Mouse (Mus musculus): ENCODE measurements around the gene Guca1a. TPM values are rescaled to one million over a fixed set of nuclear protein-coding genes. Genes with fewer than 3 reads are reported as not detected.
A peak's percentile ranks its signal among the peaks of the same experiment; 100 is the strongest.

The Guca1a gene
- polyA plus RNA-seq, 1 experiment from 2014 or later = 2.7 TPM

DNA sequence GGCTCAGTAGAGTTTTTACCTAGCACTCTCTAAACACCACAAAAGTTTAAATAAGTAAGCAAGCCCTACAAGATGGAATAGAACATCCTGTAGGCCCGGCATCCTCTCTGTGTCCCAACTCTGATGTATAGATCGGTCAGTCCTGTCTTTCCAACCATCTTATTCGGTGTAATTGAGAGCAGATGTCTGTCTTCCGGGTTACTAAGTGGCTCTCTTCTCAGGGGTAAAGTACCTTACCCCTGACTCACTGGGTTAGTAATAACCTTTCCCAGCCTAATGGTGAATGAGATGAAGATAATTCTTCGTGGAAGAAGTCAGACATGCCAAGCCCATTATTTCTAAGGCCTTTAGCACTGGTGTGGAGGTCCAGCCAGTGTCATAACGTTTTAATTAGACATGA is 26.4 kb downstream of the Guca1a start:
- no peaks in the 10 kb centered on the region for H3K27me3 ChIP-seq
- 41% methylated on average over 6 of the region's 6 CpGs for WGBS

DNA sequence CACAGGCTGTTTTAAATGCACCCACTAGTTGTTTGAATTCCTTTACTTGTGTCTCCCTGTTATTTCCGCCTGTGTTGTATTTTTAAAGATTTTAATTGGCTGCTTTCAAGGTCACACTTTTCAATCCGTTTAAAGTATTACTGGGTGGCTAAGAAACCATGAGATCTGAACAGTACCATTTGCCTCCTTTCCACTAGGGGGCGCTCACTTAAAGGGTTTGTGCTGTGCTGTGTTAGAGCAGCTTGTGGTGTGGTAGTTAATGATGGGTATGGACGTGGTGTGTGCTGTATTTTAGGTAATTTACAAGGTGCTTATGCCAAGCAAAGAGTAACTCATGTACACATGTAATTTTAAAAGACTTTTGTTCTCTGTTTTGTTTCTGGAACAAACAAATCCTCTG is 28.9 kb downstream of the Guca1a start:
- WGBS = 11% methylated on average over 4 of the region's 4 CpGs
- Histone ChIP-seq H3K27me3 (no peaks in the 10 kb centered on the region), H3K27ac (no peak overlapping the region), H3K4me2 (replicated peaks) (no peak overlapping the region), H3K9me3 (no peaks in the 10 kb centered on the region), H3K36me3 (peaks cover 44% of the 10 kb centered on the region), H3K4me3 (no peak overlapping the region), H3K9ac (no peak overlapping the region), H3K4me1 (peaks cover 22% of the 10 kb centered on the region)
- ATAC-seq (ENCODE audit: low FRiP score, low read depth) = no peak

More for the DNA sequence above, 26.4 kb downstream of the Guca1a start:
- ATAC-seq (ENCODE audit: low FRiP score, low read depth) = no peak
- no peaks in the 10 kb centered on the region for H3K9me3 ChIP-seq
- no peak overlapping the region for H3K9ac ChIP-seq
- H3K27ac ChIP-seq = no peak overlapping the region
- peaks cover 22% of the 10 kb centered on the region for H3K4me1 ChIP-seq
- no peak overlapping the region for H3K4me3 ChIP-seq
- H3K4me2 ChIP-seq (replicated peaks) = no peak overlapping the region
- peaks cover 68% of the 10 kb centered on the region for H3K36me3 ChIP-seq

DNA sequence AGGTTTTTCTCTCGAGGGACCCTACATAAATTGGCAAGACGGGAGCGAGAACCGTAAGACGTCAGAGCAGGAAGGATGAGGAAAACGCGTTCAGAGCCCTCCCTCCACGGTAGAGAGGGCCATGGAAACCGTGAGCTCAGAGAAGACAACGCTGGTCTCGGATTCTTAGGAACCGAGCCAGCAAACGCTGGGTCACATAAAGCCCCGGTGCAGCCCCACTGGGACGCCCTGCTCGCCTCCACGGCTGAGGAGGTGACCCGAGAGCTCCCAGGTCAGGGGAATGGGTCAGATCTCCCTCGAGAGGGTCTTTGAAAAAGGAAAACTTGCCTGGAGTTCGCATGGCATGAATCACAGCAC is 31.3 kb downstream of the Guca1a start:
- Histone ChIP-seq H3K9ac (peak overlapping the region; percentile 75), H3K36me3 (peaks cover 20% of the 10 kb centered on the region), H3K9me3 (no peaks in the 10 kb centered on the region), H3K4me2 (replicated peaks) (peak overlapping the region; percentile 88), H3K4me3 (peak overlapping the region; percentile 82), H3K27ac (peak overlapping the region; percentile 55; the same call in 1 of the 2 replicates), H3K4me1 (peaks cover 22% of the 10 kb centered on the region), H3K27me3 (peaks cover 4% of the 10 kb centered on the region; the same call in 1 of the 2 replicates)
- ATAC-seq (ENCODE audit: low FRiP score, low read depth) = peak; percentile 48
- WGBS = 1% methylated on average over 20 of the region's 20 CpGs

DNA sequence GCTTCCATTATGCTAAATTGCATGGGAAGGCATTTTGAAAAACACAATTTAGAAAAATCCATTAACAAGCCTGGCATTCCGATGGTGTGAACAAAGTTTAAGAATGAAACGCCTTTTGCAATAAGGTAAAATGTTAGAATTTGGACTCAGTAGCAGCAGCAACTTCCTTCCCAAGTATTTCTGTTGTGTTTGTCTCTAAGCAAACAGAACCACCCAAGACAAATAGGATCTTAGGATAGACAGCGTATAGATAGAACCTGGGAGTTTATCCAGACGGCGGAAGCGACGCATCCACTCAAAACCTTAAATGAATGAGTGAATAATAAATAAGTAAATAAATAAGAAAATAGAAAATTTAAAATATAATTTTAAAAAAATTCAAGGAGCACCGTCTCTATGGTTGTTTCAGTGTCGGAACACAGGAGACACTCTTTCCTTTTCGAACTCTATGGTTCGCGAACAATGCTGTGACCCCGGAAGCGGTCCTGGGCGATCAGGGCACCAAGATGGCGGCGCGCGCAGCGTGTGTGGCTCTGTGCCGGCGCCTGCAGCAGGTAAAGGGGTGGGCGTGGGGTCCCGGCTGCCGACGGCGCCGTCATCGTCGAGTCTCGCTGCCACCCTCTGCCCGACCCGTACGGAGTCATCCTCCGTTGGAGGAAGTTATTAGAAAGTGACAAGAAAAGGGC is 31.8 kb downstream of the Guca1a start, which contains the start of gene Mrps10:
Gene Mrps10, plus strand, starts transcription at position 487 of the 686 bp plus-strand sequence.
- peak; percentile 92 for ATAC-seq (ENCODE audit: low FRiP score, low read depth)
- Histone ChIP-seq H3K27me3 (peaks cover 4% of the 10 kb centered on the region; the same call in 1 of the 2 replicates), H3K4me2 (replicated peaks) (peak within 1 kb of the TSS; percentile 88), H3K27ac (peak within 1 kb of the TSS; percentile 55; the same call in 1 of the 2 replicates), H3K9ac (peak within 1 kb of the TSS; percentile 75), H3K9me3 (no peaks in the 10 kb centered on the region), H3K36me3 (peaks cover 15% of the 10 kb centered on the region), H3K4me1 (peaks cover 22% of the 10 kb centered on the region), H3K4me3 (peak within 1 kb of the TSS; percentile 82)
- 5% methylated on average over 35 of the region's 35 CpGs for whole genome bisulfite sequencing

DNA sequence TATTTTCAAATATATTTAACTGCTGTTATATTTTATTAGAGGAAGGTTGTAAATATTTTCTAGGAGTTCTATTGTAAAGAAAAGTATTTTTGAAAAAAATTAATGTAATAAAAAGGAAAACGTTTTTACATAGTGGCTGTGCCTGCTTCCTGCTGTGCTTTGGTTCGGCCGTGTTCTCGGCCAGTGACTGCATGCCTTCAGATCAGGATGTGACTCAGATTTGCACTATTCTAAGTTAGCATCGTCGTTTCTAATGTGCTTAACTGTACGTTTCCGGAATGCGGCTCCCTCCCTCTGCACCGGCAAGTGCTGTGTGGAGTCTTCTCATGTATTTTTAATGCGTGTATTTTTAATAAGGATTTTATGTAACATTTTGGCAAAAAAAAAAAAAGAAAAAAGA is 39.0 kb downstream of the Guca1a start:
- H3K27ac ChIP-seq = no peak overlapping the region

DNA sequence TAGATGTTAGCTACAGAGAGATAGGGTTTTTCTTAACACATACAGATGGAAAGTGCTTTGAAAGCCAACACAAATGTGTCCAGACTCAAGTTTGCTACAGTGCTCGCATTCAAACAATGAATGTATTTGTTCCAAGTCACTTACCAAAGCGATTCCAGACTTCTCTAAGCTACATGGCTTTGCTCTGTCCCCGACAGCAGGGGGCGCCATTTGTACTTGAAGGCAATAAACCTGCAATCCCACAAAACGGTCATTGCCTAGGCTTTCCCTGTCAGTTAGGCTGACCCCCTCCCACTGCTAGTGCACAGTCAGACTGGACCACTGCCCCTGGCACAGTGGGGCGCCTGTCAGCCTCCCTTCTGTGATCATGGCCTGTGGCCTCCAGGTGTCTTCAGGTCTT is 40.4 kb downstream of the Guca1a start:
- Histone ChIP-seq H3K36me3 (peaks cover 60% of the 10 kb centered on the region), H3K9me3 (no peaks in the 10 kb centered on the region), H3K27me3 (peaks cover 4% of the 10 kb centered on the region; the same call in 1 of the 2 replicates), H3K27ac (no peak overlapping the region), H3K9ac (no peak overlapping the region), H3K4me3 (no peak overlapping the region), H3K4me2 (replicated peaks) (no peak overlapping the region), H3K4me1 (no peaks in the 10 kb centered on the region)
- WGBS = 52% methylated on average over 6 of the region's 6 CpGs
- ATAC-seq (ENCODE audit: low FRiP score, low read depth) = no peak

More for the DNA sequence above, 39.0 kb downstream of the Guca1a start:
- Histone ChIP-seq H3K4me1 (no peaks in the 10 kb centered on the region), H3K27me3 (peaks cover 4% of the 10 kb centered on the region; the same call in 1 of the 2 replicates), H3K9me3 (no peaks in the 10 kb centered on the region), H3K4me2 (replicated peaks) (no peak overlapping the region), H3K36me3 (peaks cover 46% of the 10 kb centered on the region), H3K9ac (no peak overlapping the region), H3K4me3 (no peak overlapping the region)
- no peak for ATAC-seq (ENCODE audit: low FRiP score, low read depth)
- WGBS = 75% methylated on average over 11 of the region's 11 CpGs

DNA sequence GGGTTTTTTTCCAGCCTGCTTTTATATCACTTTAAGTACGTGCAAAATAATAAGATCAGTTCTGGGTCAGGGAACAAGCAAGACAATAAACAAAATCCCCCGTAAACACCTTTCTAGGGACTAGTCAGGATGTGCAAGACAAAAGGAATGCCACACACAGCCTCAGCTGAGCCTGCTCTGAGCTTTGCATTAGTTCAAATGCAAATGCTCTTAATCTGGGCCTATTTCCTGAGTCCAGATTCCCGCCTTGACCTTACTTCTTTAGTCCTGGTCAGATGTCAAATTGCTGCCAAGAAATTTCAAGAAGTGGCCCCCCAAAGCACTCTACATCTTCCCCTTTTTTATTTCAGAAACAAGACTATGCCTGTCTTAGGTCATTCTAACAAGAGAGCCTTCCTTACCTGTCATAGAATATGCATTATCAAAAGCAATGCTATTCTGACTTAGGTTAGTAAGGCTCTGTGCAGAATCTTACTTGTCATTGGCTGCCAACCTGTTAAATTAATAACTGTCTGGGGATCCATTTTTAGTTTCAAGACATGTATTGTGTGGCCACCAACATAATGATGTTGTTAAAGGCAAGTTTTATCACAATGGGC is 50.6 kb downstream of the Guca1a start:
- Histone ChIP-seq H3K36me3 (peaks cover 100% of the 10 kb centered on the region), H3K4me1 (no peaks in the 10 kb centered on the region), H3K9ac (no peak overlapping the region), H3K27me3 (no peaks in the 10 kb centered on the region), H3K4me2 (replicated peaks) (no peak overlapping the region), H3K9me3 (peaks cover 36% of the 10 kb centered on the region), H3K27ac (no peak overlapping the region), H3K4me3 (no peak overlapping the region)
- 88% methylated on average over 3 of the region's 3 CpGs for WGBS
- ATAC-seq (ENCODE audit: low FRiP score, low read depth) = no peak

Other genes with a start within 250 kb of the Guca1a start
- gene Mrps10, start 31.7 kb downstream of the Guca1a start, polyA plus RNA-seq (2015; fragmentation: Nextera tagmentation; extraction: Ambion mirVana) = 74.1 and 75.8 TPM in 2 replicates
- gene Guca1b, start 15.2 kb downstream of the Guca1a start, polyA plus RNA-seq (2015; fragmentation: Nextera tagmentation; extraction: Ambion mirVana) = 0.49 and 0.62 TPM in 2 replicates
- 0.66 and 0.99 TPM in 2 replicates for gene AI661453, start 36.0 kb upstream of the Guca1a start, polyA plus RNA-seq (2015; fragmentation: Nextera tagmentation; extraction: Ambion mirVana)
- 0.24 TPM in 1 of 2 replicates, not detected in the other for gene 1700001C19Rik, start 36.8 kb upstream of the Guca1a start, polyA plus RNA-seq (2015; fragmentation: Nextera tagmentation; extraction: Ambion mirVana)
- 34.6 and 34.9 TPM in 2 replicates for gene Taf8, start 101.7 kb upstream of the Guca1a start, polyA plus RNA-seq (2015; fragmentation: Nextera tagmentation; extraction: Ambion mirVana)
- 392 and 402 TPM in 2 replicates for gene Ccnd3, start 104.5 kb upstream of the Guca1a start, polyA plus RNA-seq (2015; fragmentation: Nextera tagmentation; extraction: Ambion mirVana)
- 26.6 and 28.6 TPM in 2 replicates for gene Bysl, start 210.9 kb upstream of the Guca1a start, polyA plus RNA-seq (2015; fragmentation: Nextera tagmentation; extraction: Ambion mirVana)
- gene Med20, start 211.0 kb upstream of the Guca1a start, polyA plus RNA-seq (2015; fragmentation: Nextera tagmentation; extraction: Ambion mirVana) = 50.6 and 52.2 TPM in 2 replicates
- gene Gm20517, start 211.0 kb upstream of the Guca1a start, polyA plus RNA-seq (2015; fragmentation: Nextera tagmentation; extraction: Ambion mirVana) = 1.8 and 2.2 TPM in 2 replicates
- gene Usp49, start 230.1 kb upstream of the Guca1a start, polyA plus RNA-seq (2015; fragmentation: Nextera tagmentation; extraction: Ambion mirVana) = 5.6 and 7.4 TPM in 2 replicates

Measured in limb, embryonic 13.5 days (tissue).